In genomic region chr4:149399331-149399910, GRCm38 (mm10) we compare ENCODE assay signal across 12 mouse cellular contexts. TPM values are rescaled to one million over a fixed set of nuclear protein-coding genes. Genes with fewer than 3 reads are reported as not detected.
DNase-seq lines count a peak whose midpoint lies in the region; ATAC-seq and TF ChIP-seq lines count a peak whose summit lies in the region.
"Had no signal": no experiment of that assay in that cellular context is flagged by ENCODE, and none has a peak within 500 bp of the region (broad histone marks: within the 10 kb centered on the region; RNA-seq: fewer than 3 reads in every experiment).

No protein-coding gene starts in this region.

- H3K79me2 ChIP-seq in CH12.LX (replicated peaks; ENCODE audit: control insufficient read depth, extremely low read depth, insufficient read depth, poor library complexity, severe bottlenecking): peaks cover 43% of the 10 kb centered on the region
- peaks cover 26% of the 10 kb centered on the region; the same call in 1 of the 2 replicates for H3K79me2 ChIP-seq in liver, adult 2 months (ENCODE audit: control insufficient read depth, insufficient read depth, low read length)

- no peak for TF ChIP-seq RAD21 in CH12.LX (IDR thresholded peaks at IDR 0.05; ENCODE audit: low read depth, low read length)

- TF ChIP-seq POLR2A in CH12.LX (IDR thresholded peaks at IDR 0.05; ENCODE audit: low read depth, low read length): no peak
- no peak for TF ChIP-seq POLR2A in liver, adult 2 months (IDR thresholded peaks at IDR 0.05; ENCODE audit: extremely low read depth, insufficient read depth, low read length)

- no peaks in the 10 kb centered on the region for H3K9me3 ChIP-seq in forebrain, embryonic 12.5 days
- no peaks in the 10 kb centered on the region for H3K9me3 ChIP-seq in forebrain, embryonic 13.5 days (replicated peaks)
- no peaks in the 10 kb centered on the region for H3K9me3 ChIP-seq in CH12.LX (replicated peaks; ENCODE audit: low read length)
- H3K9me3 ChIP-seq in heart, embryonic 10.5 days: no peaks in the 10 kb centered on the region

- no peak overlapping the region for H3K4me2 ChIP-seq in forebrain, embryonic 12.5 days
- H3K4me2 ChIP-seq in forebrain, embryonic 13.5 days: no peak overlapping the region
- peak overlapping the region; percentile 70 for H3K4me2 ChIP-seq in CH12.LX (ENCODE audit: insufficient read depth, low read depth, poor library complexity, severe bottlenecking)

- ATAC-seq in forebrain, embryonic 12.5 days (ENCODE audit: low FRiP score): no peak
- ATAC-seq in forebrain, embryonic 13.5 days: no peak
- ATAC-seq: hindbrain, postnatal 0 days had no signal

- H3K36me3 ChIP-seq in forebrain, embryonic 12.5 days (replicated peaks): peaks cover 26% of the 10 kb centered on the region
- peaks cover 22% of the 10 kb centered on the region for H3K36me3 ChIP-seq in forebrain, embryonic 13.5 days (ENCODE audit: poor library complexity, severe bottlenecking)
- peaks cover 23 to 52% of the 10 kb centered on the region in 2 experiments for H3K36me3 ChIP-seq in CH12.LX (replicated peaks in 1 of 2; ENCODE audit: control insufficient read depth in 1 of 2, insufficient read depth in 1 of 2, low read length in 1 of 2)
- peaks cover 23% of the 10 kb centered on the region for H3K36me3 ChIP-seq in heart, embryonic 10.5 days
- H3K36me3 ChIP-seq in liver, adult 2 months (ENCODE audit: control insufficient read depth, insufficient read depth, low read length): 0 out of 2 replicates have a peak, but pooled peaks cover 2% of the 10 kb centered on the region

- H3K4me1 ChIP-seq in forebrain, embryonic 12.5 days: peaks cover 18% of the 10 kb centered on the region
- peaks cover 30% of the 10 kb centered on the region for H3K4me1 ChIP-seq in forebrain, embryonic 13.5 days
- H3K4me1 ChIP-seq in CH12.LX (ENCODE audit: control insufficient read depth in 1 of 2, insufficient read depth in 2 of 2): peaks cover 33 to 64% of the 10 kb centered on the region in 2 experiments
- H3K4me1 ChIP-seq in heart, embryonic 10.5 days: peaks cover 94% of the 10 kb centered on the region
- peaks cover 34% of the 10 kb centered on the region for H3K4me1 ChIP-seq in liver, adult 2 months (ENCODE audit: control insufficient read depth, insufficient read depth, low read length)

- no peak for TF ChIP-seq CTCF in CH12.LX (conservative IDR thresholded peaks at IDR 0.05 in 1 of 2, IDR thresholded peaks at IDR 0.05 in 1 of 2; ENCODE audit: low read depth in 2 of 2, low read length in 2 of 2)
- TF ChIP-seq CTCF in liver, adult 2 months (IDR thresholded peaks at IDR 0.05; ENCODE audit: low read depth, low read length): no peak

- H3K4me3 ChIP-seq in forebrain, embryonic 12.5 days (replicated peaks): no peak overlapping the region
- no peak overlapping the region for H3K4me3 ChIP-seq in forebrain, embryonic 13.5 days
- H3K4me3 ChIP-seq in CH12.LX (replicated peaks in 1 of 3; ENCODE audit: low read depth in 2 of 3, low read length in 2 of 3, poor library complexity in 1 of 3): no peak overlapping the region
- peak overlapping the region; percentile 38 for H3K4me3 ChIP-seq in heart, embryonic 10.5 days
- no peak overlapping the region for H3K4me3 ChIP-seq in liver, adult 2 months (ENCODE audit: insufficient read depth, low read depth, low read length)
- H3K4me3 ChIP-seq: myocyte had no signal

- no peak for TF ChIP-seq EP300 in CH12.LX (IDR thresholded peaks at IDR 0.05; ENCODE audit: low read length)

- dilution Hi-C loops in CH12.LX (cut with MboI; ENCODE audit: extremely low pct_ligation_motif_present, extremely low pct_unique_long_range_greater_than_20kb, low sequenced_read_pairs): no loop called here

- no peak overlapping the region for H3K9ac ChIP-seq in forebrain, embryonic 12.5 days
- no peak overlapping the region for H3K9ac ChIP-seq in forebrain, embryonic 13.5 days
- H3K9ac ChIP-seq in CH12.LX (ENCODE audit: insufficient read depth, low read depth): no peak overlapping the region
- peak overlapping the region; percentile 30; the same call in 1 of the 2 replicates for H3K9ac ChIP-seq in liver, adult 2 months (ENCODE audit: low read depth, low read length)

- in situ Hi-C loops in CH12.LX (cut with MboI; ENCODE audit: low pct_ligation_motif_present, low pct_unique_long_range_greater_than_20kb, low sequenced_read_pairs): no loop called here

- H3K27me3 ChIP-seq in forebrain, embryonic 12.5 days: no peaks in the 10 kb centered on the region
- no peaks in the 10 kb centered on the region for H3K27me3 ChIP-seq in forebrain, embryonic 13.5 days
- no peaks in the 10 kb centered on the region for H3K27me3 ChIP-seq in CH12.LX (replicated peaks)
- no peaks in the 10 kb centered on the region for H3K27me3 ChIP-seq in heart, embryonic 10.5 days (ENCODE audit: insufficient read depth, poor library complexity, severe bottlenecking)
- no peaks in the 10 kb centered on the region for H3K27me3 ChIP-seq in liver, adult 2 months (ENCODE audit: control insufficient read depth, insufficient read depth, low read length)

- 0 out of 2 replicates have a peak overlapping the region, but pooled peaks have one; percentile 19 for H3K27ac ChIP-seq in forebrain, embryonic 12.5 days
- no peak overlapping the region for H3K27ac ChIP-seq in forebrain, embryonic 13.5 days
- peak overlapping the region; percentile 76 for H3K27ac ChIP-seq in CH12.LX (ENCODE audit: insufficient read depth, low read depth)
- peak overlapping the region; percentile 86 for H3K27ac ChIP-seq in heart, embryonic 10.5 days
- H3K27ac ChIP-seq in liver, adult 2 months (replicated peaks; ENCODE audit: insufficient read depth, low read depth, low read length): peak overlapping the region; percentile 69
- H3K27ac ChIP-seq: hindbrain, postnatal 0 days had no signal

- 70% methylated on average over 4 of the region's 4 CpGs for WGBS in forebrain, embryonic 12.5 days
- 71% methylated on average over 4 of the region's 4 CpGs for WGBS in forebrain, embryonic 13.5 days
- 26% methylated on average over 4 of the region's 4 CpGs for WGBS in heart, embryonic 10.5 days
- WGBS in liver, adult 2 months: 47% methylated on average over 4 of the region's 4 CpGs

- DNase-seq in CH12.LX (ENCODE audit: extremely low read depth): peak; percentile 24
- DNase-seq in heart, embryonic 10.5 days (ENCODE audit: low spot score): peak; percentile 94
- peak; percentile 64 for DNase-seq in liver, adult 2 months (ENCODE audit: extremely low read depth, low read depth, low spot score)
- no peak for DNase-seq in thymus, adult 18-20 months
- DNase-seq in thymus, postnatal 25 days: no peak
- DNase-seq in cerebellum, postnatal 10 days: no peak

TF ChIP-seq in CH12.LX, 34 proteins besides CTCF, POLR2A, EP300 and RAD21 (continues in another document):
- no peak for TF ChIP-seq SIN3A (IDR thresholded peaks at IDR 0.05; ENCODE audit: low read length)
- peak; percentile 29; the same call in 1 of the 2 replicates for TF ChIP-seq BHLHE40 (IDR thresholded peaks at IDR 0.05; ENCODE audit: low read depth, low read length)
- no peak for TF ChIP-seq PAX5 (IDR thresholded peaks at IDR 0.05; ENCODE audit: low read length)
- no peak for TF ChIP-seq ZKSCAN1 (IDR thresholded peaks at IDR 0.05; ENCODE audit: borderline replicate concordance, low read depth, low read length)
- TF ChIP-seq RCOR1 (conservative IDR thresholded peaks at IDR 0.05; ENCODE audit: low read depth, low read length): no peak
- peak; percentile 45 for TF ChIP-seq USF1 (IDR thresholded peaks at IDR 0.05; ENCODE audit: low read depth, low read length)
- peak; percentile 81 for TF ChIP-seq IRF4 (IDR thresholded peaks at IDR 0.05; ENCODE audit: low read depth, low read length)
- peak; percentile 31; the same call in 1 of the 2 replicates for TF ChIP-seq MAFK (IDR thresholded peaks at IDR 0.05; ENCODE audit: insufficient replicate concordance, low read length)
- TF ChIP-seq JUND (conservative IDR thresholded peaks at IDR 0.05; ENCODE audit: low read depth, low read length): no peak
- TF ChIP-seq GABPA (IDR thresholded peaks at IDR 0.05; ENCODE audit: insufficient replicate concordance, low read depth, low read length): no peak
- TF ChIP-seq NELFE (IDR thresholded peaks at IDR 0.05; ENCODE audit: low read depth, low read length): no peak
- TF ChIP-seq POLR2AphosphoS2 (IDR thresholded peaks at IDR 0.05; ENCODE audit: low read depth, low read length): no peak
- no peak for TF ChIP-seq MYC (IDR thresholded peaks at IDR 0.05; ENCODE audit: low read depth, low read length)
- TF ChIP-seq MAZ (IDR thresholded peaks at IDR 0.05; ENCODE audit: low read depth, low read length): no peak
- no peak for TF ChIP-seq ZNF384 (IDR thresholded peaks at IDR 0.05; ENCODE audit: low read depth, low read length)
- TF ChIP-seq CHD1 (IDR thresholded peaks at IDR 0.05; ENCODE audit: low read depth, low read length): no peak
- no peak for TF ChIP-seq E2F4 (IDR thresholded peaks at IDR 0.05; ENCODE audit: insufficient replicate concordance, low read depth, low read length)
- TF ChIP-seq TCF12 (IDR thresholded peaks at IDR 0.05; ENCODE audit: low read depth, low read length): 0 out of 2 replicates have a peak, but pooled peaks have one; percentile 28
- no peak for TF ChIP-seq SMC3 (IDR thresholded peaks at IDR 0.05; ENCODE audit: low read depth, low read length)
- no peak for TF ChIP-seq TBP (conservative IDR thresholded peaks at IDR 0.05; ENCODE audit: low read depth, low read length)
- no peak for TF ChIP-seq ELF1 (IDR thresholded peaks at IDR 0.05; ENCODE audit: low read depth, low read length)

RNA-seq across cellular contexts. Expression of gene Ube4b, which starts 27.1 kb away (rescaled TPM):
- 68.9 and 76.0 TPM in 2 replicates for polyA plus RNA-seq in forebrain, embryonic 12.5 days (2016; fragmentation: Nextera tagmentation; extraction: Ambion mirVana)
- polyA plus RNA-seq in forebrain, embryonic 13.5 days (2015; fragmentation: Nextera tagmentation; extraction: Ambion mirVana): 47.4 and 53.0 TPM in 2 replicates
- total RNA-seq in CH12.LX (2012; rRNA removed): 35.3 and 41.6 TPM in 2 replicates
- total RNA-seq in CH12.LX (2014; rRNA removed): 13.1 and 14.3 TPM in 2 replicates
- polyA plus RNA-seq in CH12.LX (2012; ENCODE audit: insufficient read length, low read depth): 47.9 and 60.0 TPM in 2 replicates
- 57.1 and 62.9 TPM in 2 replicates for polyA plus RNA-seq in heart, embryonic 10.5 days (2016; fragmentation: Nextera tagmentation; extraction: Ambion mirVana)
- total RNA-seq in liver, adult 2 months (2014; rRNA removed): 22.4 and 23.3 TPM in 2 replicates
- 28.2 and 30.0 TPM in 2 replicates for polyA plus RNA-seq in liver, adult 2 months (2012; rRNA removed)

RNA-seq across cellular contexts. Expression of gene Rbp7, which starts 55.4 kb away (rescaled TPM):
- polyA plus RNA-seq in forebrain, embryonic 12.5 days (2016; fragmentation: Nextera tagmentation; extraction: Ambion mirVana): not detected in 2 replicates
- not detected in 2 replicates for polyA plus RNA-seq in forebrain, embryonic 13.5 days (2015; fragmentation: Nextera tagmentation; extraction: Ambion mirVana)
- total RNA-seq in CH12.LX (2012; rRNA removed) (not detected in 2 replicates), CH12.LX (2014; rRNA removed) (not detected in 2 replicates)
- polyA plus RNA-seq in CH12.LX (2012; ENCODE audit: insufficient read length, low read depth): not detected in 2 replicates
- 0.67 and 1.3 TPM in 2 replicates for polyA plus RNA-seq in heart, embryonic 10.5 days (2016; fragmentation: Nextera tagmentation; extraction: Ambion mirVana)
- total RNA-seq in liver, adult 2 months (2014; rRNA removed): not detected in 2 replicates
- polyA plus RNA-seq in liver, adult 2 months (2012; rRNA removed): not detected in 2 replicates
- total RNA-seq: hindbrain, postnatal 0 days; left cerebral cortex, postnatal 14 days had no signal
- polyA plus RNA-seq: embryonic facial prominence, embryonic 11.5 days; hindbrain, postnatal 0 days; myocyte had no signal

Comparison
In these comparisons a context has a peak if more than half of its experiments do, and no peak if none do; other contexts are left out.
1. DNase-seq: peak in CH12.LX (single experiment), heart, embryonic 10.5 days (single experiment) and liver, adult 2 months (single experiment); none in thymus, adult 18-20 months (0 of 2), thymus, postnatal 25 days (single experiment) and cerebellum, postnatal 10 days (0 of 2).